Mouse (Mus musculus): ENCODE results near the gene Sh3bp1. TPM values are rescaled to one million over a fixed set of nuclear protein-coding genes. Genes with fewer than 3 reads are reported as not detected.

Gene Sh3bp1
- polyA plus RNA-seq, 1 experiment = 26.2 TPM

DNA sequence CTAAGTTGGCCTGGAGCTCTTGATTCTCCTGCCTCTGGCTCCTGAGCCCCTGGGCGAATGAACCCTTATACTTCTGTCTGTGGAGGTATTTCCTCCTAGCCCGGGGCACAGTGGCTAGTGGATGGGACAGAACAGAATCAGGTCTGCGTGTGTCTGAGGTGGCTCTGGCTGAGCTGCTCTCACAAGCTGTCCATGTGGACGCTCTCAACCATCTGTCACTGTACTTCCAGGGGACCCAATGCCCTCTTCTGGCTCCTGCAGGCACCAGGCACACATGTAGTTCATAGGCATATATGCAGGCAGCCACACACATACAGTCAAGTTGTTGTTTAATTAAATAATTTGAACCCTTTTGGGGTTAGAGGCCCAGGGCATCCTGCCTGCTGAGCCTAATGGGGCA lies 40.3 kb upstream of the Sh3bp1 start:
- H3K4me1 ChIP-seq (ENCODE audit: control insufficient read depth, insufficient read depth, low read length) = 0 out of 2 replicates have a peak, but pooled peaks cover 3% of the 10 kb centered on the region
- 79% methylated on average over 4 of the region's 4 CpGs for WGBS
- no peaks in the 10 kb centered on the region for H3K27me3 ChIP-seq (replicated peaks; ENCODE audit: control insufficient read depth, insufficient read depth, low read length)
- TF ChIP-seq POLR2A (IDR thresholded peaks at IDR 0.05; ENCODE audit: low read depth, low read length) (no peak), CTCF (conservative IDR thresholded peaks at IDR 0.05; ENCODE audit: insufficient read depth, insufficient read length, low read depth, low read length) (no peak)
- no peak overlapping the region for H3K4me3 ChIP-seq (ENCODE audit: insufficient read depth, low read depth, low read length)
- no peaks in the 10 kb centered on the region for H3K36me3 ChIP-seq (ENCODE audit: control insufficient read depth, insufficient read depth, low read length)
- no peak overlapping the region for H3K27ac ChIP-seq (ENCODE audit: insufficient read depth, low read depth, low read length)
- no peak for DNase-seq

DNA sequence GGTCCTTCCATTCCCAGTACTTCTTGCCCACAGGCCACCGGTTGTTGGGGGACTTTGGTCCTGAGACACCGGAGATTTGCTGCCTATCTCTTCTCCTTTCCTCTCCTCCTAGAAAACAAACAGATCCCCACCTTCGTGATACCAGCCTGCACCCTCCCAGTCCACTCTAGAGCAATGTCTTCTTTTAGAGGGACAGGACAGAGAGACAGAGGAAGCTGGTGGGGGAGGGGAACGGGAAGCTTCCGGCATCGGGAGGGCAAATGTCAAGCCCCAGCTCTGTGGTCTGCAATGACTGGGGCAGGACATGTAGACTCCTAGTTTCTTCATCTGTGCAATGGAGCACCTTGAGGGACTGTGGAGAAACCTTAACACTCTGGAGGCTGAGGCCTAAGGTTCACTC lies 39.9 kb upstream of the Sh3bp1 start:
- no peak overlapping the region for H3K27ac ChIP-seq (ENCODE audit: insufficient read depth, low read depth, low read length)
- 66% methylated on average over 6 of the region's 6 CpGs for WGBS
- TF ChIP-seq POLR2A (IDR thresholded peaks at IDR 0.05; ENCODE audit: low read depth, low read length) = no peak
- no peak for TF ChIP-seq CTCF (conservative IDR thresholded peaks at IDR 0.05; ENCODE audit: insufficient read depth, insufficient read length, low read depth, low read length)
- no peak overlapping the region for H3K4me3 ChIP-seq (ENCODE audit: insufficient read depth, low read depth, low read length)
- H3K4me1 ChIP-seq (ENCODE audit: control insufficient read depth, insufficient read depth, low read length) = 0 out of 2 replicates have a peak, but pooled peaks cover 3% of the 10 kb centered on the region
- no peaks in the 10 kb centered on the region for H3K36me3 ChIP-seq (ENCODE audit: control insufficient read depth, insufficient read depth, low read length)
- no peak for DNase-seq
- no peaks in the 10 kb centered on the region for H3K27me3 ChIP-seq (replicated peaks; ENCODE audit: control insufficient read depth, insufficient read depth, low read length)

DNA sequence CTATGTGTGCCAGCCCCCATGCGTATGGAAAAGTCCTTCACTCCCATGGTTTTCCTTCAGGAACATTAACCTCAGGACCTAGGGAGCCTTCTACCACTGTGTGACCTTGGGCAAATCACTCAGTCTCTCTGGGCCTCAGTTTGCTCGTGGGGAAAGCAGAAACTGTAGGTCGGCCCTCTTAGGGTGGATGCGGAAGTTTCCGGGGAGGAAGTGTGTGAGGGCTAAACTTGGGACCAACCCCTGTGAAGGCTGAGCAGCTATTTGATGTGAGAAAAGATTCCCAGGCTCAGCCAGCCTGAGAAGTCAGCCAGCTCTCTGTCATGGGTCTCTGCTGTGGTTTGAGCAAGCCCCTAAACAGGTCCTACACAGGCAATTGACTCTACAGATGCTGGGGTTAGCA lies 37.3 kb upstream of the Sh3bp1 start:
- Histone ChIP-seq H3K4me3 (ENCODE audit: insufficient read depth, low read depth, low read length) (no peak overlapping the region), H3K4me1 (ENCODE audit: control insufficient read depth, insufficient read depth, low read length) (0 out of 2 replicates have a peak, but pooled peaks cover 3% of the 10 kb centered on the region), H3K27ac (ENCODE audit: insufficient read depth, low read depth, low read length) (no peak overlapping the region), H3K36me3 (ENCODE audit: control insufficient read depth, insufficient read depth, low read length) (no peaks in the 10 kb centered on the region), H3K27me3 (replicated peaks; ENCODE audit: control insufficient read depth, insufficient read depth, low read length) (no peaks in the 10 kb centered on the region)
- DNase-seq = no peak
- 77% methylated on average over 5 of the region's 5 CpGs for WGBS
- no peak for TF ChIP-seq POLR2A (IDR thresholded peaks at IDR 0.05; ENCODE audit: low read depth, low read length)
- TF ChIP-seq CTCF (conservative IDR thresholded peaks at IDR 0.05; ENCODE audit: insufficient read depth, insufficient read length, low read depth, low read length) = no peak

DNA sequence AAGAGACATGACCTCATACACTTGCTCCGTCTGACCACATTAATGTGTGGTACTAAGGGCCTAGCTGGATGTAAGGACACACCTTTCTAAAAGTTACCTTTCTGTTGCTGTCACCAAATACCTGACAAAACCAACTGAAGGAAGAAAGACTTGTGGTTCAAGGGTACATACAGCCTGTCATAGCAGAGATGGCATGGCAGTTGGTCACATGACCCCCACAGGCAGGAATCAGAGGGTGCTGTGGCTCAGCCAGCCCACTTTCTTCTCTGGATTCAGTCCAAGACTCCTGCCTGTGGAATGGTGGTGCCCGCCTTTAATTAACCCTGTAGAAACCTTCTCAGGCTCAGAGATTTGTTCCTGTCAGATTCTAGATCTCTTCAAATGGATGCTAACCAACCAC lies 36.4 kb upstream of the Sh3bp1 start:
- Histone ChIP-seq H3K4me3 (ENCODE audit: insufficient read depth, low read depth, low read length) (no peak overlapping the region), H3K4me1 (ENCODE audit: control insufficient read depth, insufficient read depth, low read length) (peaks cover 5% of the 10 kb centered on the region; the same call in 1 of the 2 replicates), H3K27me3 (replicated peaks; ENCODE audit: control insufficient read depth, insufficient read depth, low read length) (no peaks in the 10 kb centered on the region), H3K27ac (ENCODE audit: insufficient read depth, low read depth, low read length) (no peak overlapping the region), H3K36me3 (ENCODE audit: control insufficient read depth, insufficient read depth, low read length) (no peaks in the 10 kb centered on the region)
- WGBS = 58% methylated on average over 2 of the region's 2 CpGs
- no peak for TF ChIP-seq CTCF (conservative IDR thresholded peaks at IDR 0.05; ENCODE audit: insufficient read depth, insufficient read length, low read depth, low read length)
- TF ChIP-seq POLR2A (IDR thresholded peaks at IDR 0.05; ENCODE audit: low read depth, low read length) = no peak
- no peak for DNase-seq

DNA sequence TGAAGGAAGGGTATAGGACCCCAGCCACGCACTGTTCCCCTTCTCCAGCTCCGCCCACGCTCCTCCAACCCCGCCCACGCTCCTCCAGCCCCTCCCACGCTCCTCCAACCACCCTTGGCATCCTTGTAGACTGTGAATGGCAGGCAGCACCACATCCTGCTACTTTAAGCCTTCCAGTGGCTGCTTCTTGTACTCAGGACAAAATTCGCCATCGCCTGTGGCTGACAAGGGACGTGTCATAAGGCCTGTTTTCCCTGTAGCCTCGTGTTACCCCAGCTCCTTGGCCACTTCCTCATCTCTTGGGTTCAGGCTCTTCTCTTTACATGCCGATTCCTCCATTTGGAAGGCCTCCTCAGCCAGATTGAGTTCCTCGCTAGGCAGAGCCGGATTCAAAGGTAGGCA lies 35.7 kb upstream of the Sh3bp1 start:
- WGBS = 58% methylated on average over 13 of the region's 13 CpGs
- TF ChIP-seq CTCF (conservative IDR thresholded peaks at IDR 0.05; ENCODE audit: insufficient read depth, insufficient read length, low read depth, low read length) = no peak
- TF ChIP-seq POLR2A (IDR thresholded peaks at IDR 0.05; ENCODE audit: low read depth, low read length) = no peak
- Histone ChIP-seq H3K27me3 (replicated peaks; ENCODE audit: control insufficient read depth, insufficient read depth, low read length) (no peaks in the 10 kb centered on the region), H3K4me1 (ENCODE audit: control insufficient read depth, insufficient read depth, low read length) (peaks cover 6% of the 10 kb centered on the region; the same call in 1 of the 2 replicates), H3K27ac (ENCODE audit: insufficient read depth, low read depth, low read length) (no peak overlapping the region), H3K4me3 (ENCODE audit: insufficient read depth, low read depth, low read length) (no peak overlapping the region), H3K36me3 (ENCODE audit: control insufficient read depth, insufficient read depth, low read length) (no peaks in the 10 kb centered on the region)
- DNase-seq = no peak

DNA sequence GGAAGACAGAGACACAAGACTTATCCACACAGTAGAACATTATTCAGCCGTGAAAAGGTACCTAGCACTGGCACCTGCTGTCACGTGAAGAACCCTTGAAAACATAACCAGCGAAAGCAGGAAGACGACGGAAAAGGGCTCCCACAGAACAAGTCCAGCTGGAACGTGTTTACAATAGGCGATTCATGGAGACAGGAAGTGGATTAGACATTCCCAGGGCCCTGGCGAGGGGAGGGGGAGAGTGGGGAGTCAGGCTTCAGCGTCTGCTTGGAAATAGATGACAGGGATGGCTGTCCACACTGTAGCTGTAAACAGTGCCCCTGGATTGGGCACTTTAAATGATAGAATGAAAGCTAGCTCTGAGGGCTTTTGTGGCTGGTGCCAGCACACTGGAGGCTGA lies 31.2 kb upstream of the Sh3bp1 start:
- Histone ChIP-seq H3K27me3 (replicated peaks; ENCODE audit: control insufficient read depth, insufficient read depth, low read length) (no peaks in the 10 kb centered on the region), H3K4me1 (ENCODE audit: control insufficient read depth, insufficient read depth, low read length) (peaks cover 6% of the 10 kb centered on the region; the same call in 1 of the 2 replicates), H3K4me3 (ENCODE audit: insufficient read depth, low read depth, low read length) (no peak overlapping the region), H3K27ac (ENCODE audit: insufficient read depth, low read depth, low read length) (peak overlapping the region; percentile 69), H3K36me3 (ENCODE audit: control insufficient read depth, insufficient read depth, low read length) (no peaks in the 10 kb centered on the region)
- TF ChIP-seq POLR2A (IDR thresholded peaks at IDR 0.05; ENCODE audit: low read depth, low read length) (no peak), CTCF (conservative IDR thresholded peaks at IDR 0.05; ENCODE audit: insufficient read depth, insufficient read length, low read depth, low read length) (no peak)
- WGBS = 34% methylated on average over 9 of the region's 9 CpGs
- DNase-seq = peak; percentile 75

DNA sequence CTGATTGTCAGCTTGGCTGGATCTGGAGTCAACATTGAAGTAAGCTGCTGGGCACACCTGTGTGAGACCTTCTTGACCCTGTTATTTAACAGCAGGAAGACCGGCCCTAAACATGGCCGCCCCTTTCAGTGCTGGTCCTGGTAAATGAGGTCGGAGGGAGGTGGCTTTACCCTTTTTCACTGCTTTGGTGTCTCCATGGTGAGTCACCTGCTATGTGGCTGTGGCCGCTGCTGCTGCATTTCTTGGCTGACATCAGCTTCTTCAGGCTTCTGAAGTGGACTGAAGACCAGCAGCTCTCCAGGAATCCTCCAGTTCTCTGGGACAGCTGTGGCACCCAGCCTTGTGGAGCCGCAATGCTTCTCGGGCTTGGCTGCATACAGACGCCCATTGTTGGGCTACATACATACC lies 30.7 kb upstream of the Sh3bp1 start:
- WGBS = 57% methylated on average over 7 of the region's 7 CpGs
- TF ChIP-seq CTCF (conservative IDR thresholded peaks at IDR 0.05; ENCODE audit: insufficient read depth, insufficient read length, low read depth, low read length) (no peak), POLR2A (IDR thresholded peaks at IDR 0.05; ENCODE audit: low read depth, low read length) (no peak)
- no peak for DNase-seq
- H3K4me1 ChIP-seq (ENCODE audit: control insufficient read depth, insufficient read depth, low read length) = peaks cover 5% of the 10 kb centered on the region; the same call in 1 of the 2 replicates
- no peaks in the 10 kb centered on the region for H3K27me3 ChIP-seq (replicated peaks; ENCODE audit: control insufficient read depth, insufficient read depth, low read length)
- no peaks in the 10 kb centered on the region for H3K36me3 ChIP-seq (ENCODE audit: control insufficient read depth, insufficient read depth, low read length)
- H3K27ac ChIP-seq (ENCODE audit: insufficient read depth, low read depth, low read length) = peak overlapping the region; percentile 57
- H3K4me3 ChIP-seq (ENCODE audit: insufficient read depth, low read depth, low read length) = no peak overlapping the region
